Mouse (Mus musculus) neural tube, embryonic 11.5 days (tissue): Measurements from ENCODE around the gene Zdhhc1. TPM values are rescaled to one million over a fixed set of nuclear protein-coding genes. Genes with fewer than 3 reads are reported as not detected.

Experiments
- ATAC-seq: fragments of 200-750 bp; cut with Nextera tagmentation; 2 replicates; pipeline ENCODE4 v1.8.0; 2017; ENCODE audit warnings: moderate number of reproducible peaks, mild to moderate bottlenecking, moderate TSS enrichment, moderate library complexity; ENCODE audit not compliant: insufficient read depth, low FRiP score, low TSS enrichment
- DNase-seq: peaks from one replicate; pipeline ENCODE4 v3.0.0-alpha.2; 2015; ENCODE audit warnings: low spot score
- H3K27ac ChIP-seq: fragments of 300-500 bp; sonication (generic); 2 replicates; pipeline ENCODE4 v1.5.1; 2014; ENCODE audit warnings: low read depth, mild to moderate bottlenecking, low read length
- H3K27me3 ChIP-seq: fragments of 300-500 bp; sonication (generic); 2 replicates; pipeline ENCODE4 v1.6.1; 2014; ENCODE audit warnings: mild to moderate bottlenecking, low read length, mixed read lengths; ENCODE audit not compliant: control insufficient read depth, insufficient read depth
- H3K36me3 ChIP-seq: fragments of 300-500 bp; sonication (generic); 2 replicates; pipeline ENCODE4 v1.6.1; 2014; ENCODE audit warnings: mild to moderate bottlenecking, low read length, moderate library complexity, mixed read lengths; ENCODE audit not compliant: control insufficient read depth, insufficient read depth
- H3K4me1 ChIP-seq: fragments of 300-500 bp; sonication (generic); 2 replicates; pipeline ENCODE4 v1.6.1; 2014; ENCODE audit warnings: low read length, mixed read lengths; ENCODE audit not compliant: control insufficient read depth, insufficient read depth
- H3K4me2 ChIP-seq: fragments of 300-500 bp; sonication (generic); 2 replicates; pipeline ENCODE4 v1.6.1; 2014; ENCODE audit warnings: low read depth, mild to moderate bottlenecking, moderate library complexity
- H3K4me3 ChIP-seq: fragments of 300-500 bp; sonication (generic); 2 replicates; pipeline ENCODE4 v1.5.1; 2014; ENCODE audit warnings: low read depth, low read length
- H3K9ac ChIP-seq: fragments of 300-500 bp; sonication (generic); 2 replicates; pipeline ENCODE4 v1.6.1; 2014; ENCODE audit warnings: mild to moderate bottlenecking, low read length
- H3K9me3 ChIP-seq: fragments of 300-500 bp; sonication (generic); 2 replicates; pipeline ENCODE4 v1.6.1; 2016; ENCODE audit warnings: low read length; ENCODE audit not compliant: control insufficient read depth
- WGBS: fragments of 180-500 bp; shearing (Covaris S2); extraction: QIAGEN DNeasy Blood & Tissue Kit; methylation state at CpG from one replicate; pipeline ENCODE4 v1.1.7; 2014; 5-methylcytosine and 5-hydroxymethylcytosine counted together
- polyA plus RNA-seq: library from polyadenylated mRNA; unstranded; fragments of >200 nt; fragmentation: Nextera tagmentation; extraction: Ambion mirVana; gene quantifications from 2 replicates; pipeline ENCODE4 v1.2.1, GENCODE M21; 2014

Zdhhc1 gene
- polyA plus RNA-seq, 1 experiment from 2014 or later = 18.5 TPM

GRCm38 (mm10) chr8:105471314-105472015, 25.2 kb downstream of the Zdhhc1 start, which contains the start of gene Tppp3:
Gene Tppp3, minus strand, starts transcription at chr8:105471526.
- no peaks in the 10 kb centered on the region for H3K9me3 ChIP-seq
- peak within 1 kb of the TSS; percentile 39 for H3K9ac ChIP-seq
- H3K4me1 ChIP-seq = peaks cover 54% of the 10 kb centered on the region
- WGBS = 2% methylated on average over 25 of the region's 25 CpGs
- DNase-seq (peak; percentile 94), ATAC-seq (peak; percentile 89)
- 0 out of 2 replicates have a peak, but pooled peaks cover 2% of the 10 kb centered on the region for H3K27me3 ChIP-seq
- H3K4me2 ChIP-seq = peak within 1 kb of the TSS; percentile 64
- H3K4me3 ChIP-seq = peak within 1 kb of the TSS; percentile 42
- peak within 1 kb of the TSS; percentile 79 for H3K27ac ChIP-seq
- H3K36me3 ChIP-seq = peaks cover 4% of the 10 kb centered on the region; the same call in 1 of the 2 replicates

GRCm38 (mm10) chr8:105470681-105471313, 25.9 kb downstream of the Zdhhc1 start:
- peak overlapping the region; percentile 42 for H3K4me3 ChIP-seq
- 16% methylated on average over 10 of the region's 11 CpGs for WGBS
- H3K27ac ChIP-seq = peak overlapping the region; percentile 79
- DNase-seq = no peak
- H3K9ac ChIP-seq = peak overlapping the region; percentile 39
- H3K4me2 ChIP-seq = peak overlapping the region; percentile 64
- peak; percentile 89 for ATAC-seq
- peaks cover 54% of the 10 kb centered on the region for H3K4me1 ChIP-seq
- 0 out of 2 replicates have a peak, but pooled peaks cover 2% of the 10 kb centered on the region for H3K27me3 ChIP-seq
- no peaks in the 10 kb centered on the region for H3K9me3 ChIP-seq
- peaks cover 4% of the 10 kb centered on the region; the same call in 1 of the 2 replicates for H3K36me3 ChIP-seq

GRCm38 (mm10) chr8:105470262-105470661, 26.4 kb downstream of the Zdhhc1 start:
- no peak for DNase-seq
- 63% methylated on average over 5 of the region's 5 CpGs for WGBS
- Histone ChIP-seq H3K36me3 (peaks cover 4% of the 10 kb centered on the region; the same call in 1 of the 2 replicates), H3K4me2 (peak overlapping the region; percentile 64), H3K27ac (peak overlapping the region; percentile 79), H3K4me1 (peaks cover 50% of the 10 kb centered on the region), H3K4me3 (peak overlapping the region; percentile 42), H3K9ac (peak overlapping the region; percentile 39), H3K27me3 (0 out of 2 replicates have a peak, but pooled peaks cover 2% of the 10 kb centered on the region), H3K9me3 (no peaks in the 10 kb centered on the region)
- no peak for ATAC-seq

- peak overlapping the region; percentile 42 for H3K4me3 ChIP-seq
- H3K4me1 ChIP-seq = peaks cover 46% of the 10 kb centered on the region
- WGBS = 89% methylated on average over 5 of the region's 5 CpGs
- 0 out of 2 replicates have a peak, but pooled peaks cover 2% of the 10 kb centered on the region for H3K27me3 ChIP-seq
- H3K9me3 ChIP-seq = no peaks in the 10 kb centered on the region
- H3K27ac ChIP-seq = peak overlapping the region; percentile 79
- H3K4me2 ChIP-seq = peak overlapping the region; percentile 64
- ATAC-seq (no peak), DNase-seq (peak; percentile 19)
- peak overlapping the region; percentile 39; the same call in 1 of the 2 replicates for H3K9ac ChIP-seq
- peaks cover 4% of the 10 kb centered on the region; the same call in 1 of the 2 replicates for H3K36me3 ChIP-seq
Observed at GRCm38 (mm10) chr8:105469816-105470215, 26.9 kb downstream of the Zdhhc1 start.

GRCm38 (mm10) chr8:105469041-105469695, 27.5 kb downstream of the Zdhhc1 start:
- peak; percentile 71 for DNase-seq
- peaks cover 39% of the 10 kb centered on the region for H3K4me1 ChIP-seq

DNA sequence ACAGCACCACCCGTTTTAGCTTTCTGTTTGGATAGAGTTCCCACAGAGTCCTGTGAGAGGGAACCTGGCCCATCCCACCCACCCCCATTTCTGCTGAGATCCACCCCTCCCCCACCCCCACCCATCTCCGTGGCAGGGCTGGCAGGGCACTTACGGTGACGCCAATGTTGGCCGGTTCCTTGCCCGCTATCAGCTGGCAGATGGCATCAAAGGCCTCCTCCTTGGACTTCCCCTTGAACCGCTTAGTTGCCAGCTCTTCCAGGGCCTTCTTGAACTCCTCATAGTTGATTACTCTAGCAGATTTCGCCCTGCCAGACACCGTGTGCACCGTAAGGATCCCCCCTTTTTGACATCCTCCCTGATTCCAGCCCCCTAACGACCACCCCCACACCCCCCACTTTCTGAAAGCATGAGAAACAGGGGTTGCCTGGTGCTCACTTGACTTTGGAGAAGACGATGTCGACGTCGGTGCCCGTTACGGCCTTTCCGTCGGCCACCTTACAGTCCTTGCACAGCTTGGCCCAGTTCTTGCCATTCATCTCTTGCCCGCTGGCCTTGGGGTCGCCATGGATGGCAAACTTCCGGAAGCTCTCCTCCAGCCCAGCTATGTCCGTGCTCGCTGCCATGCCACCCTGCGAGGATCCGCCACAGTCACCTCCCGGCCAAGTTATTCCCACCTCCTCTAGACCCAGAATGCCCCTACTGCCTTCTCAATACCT, 28.5 kb downstream of the Zdhhc1 start:
- Histone ChIP-seq H3K4me3 (no peak overlapping the region), H3K27ac (peak overlapping the region; percentile 20; the same call in 1 of the 2 replicates), H3K27me3 (no peaks in the 10 kb centered on the region), H3K9ac (no peak overlapping the region), H3K4me1 (peaks cover 33% of the 10 kb centered on the region), H3K36me3 (peaks cover 4% of the 10 kb centered on the region; the same call in 1 of the 2 replicates), H3K9me3 (no peaks in the 10 kb centered on the region), H3K4me2 (no peak overlapping the region)
- DNase-seq (no peak), ATAC-seq (no peak)
- WGBS = 90% methylated on average over 27 of the region's 27 CpGs

More at GRCm38 (mm10) chr8:105469041-105469695, 27.5 kb downstream of the Zdhhc1 start:
- H3K36me3 ChIP-seq = peaks cover 4% of the 10 kb centered on the region; the same call in 1 of the 2 replicates
- H3K4me2 ChIP-seq = peak overlapping the region; percentile 64
- no peaks in the 10 kb centered on the region for H3K9me3 ChIP-seq
- H3K27me3 ChIP-seq = 0 out of 2 replicates have a peak, but pooled peaks cover 2% of the 10 kb centered on the region
- peak overlapping the region; percentile 42 for H3K4me3 ChIP-seq
- H3K27ac ChIP-seq = peak overlapping the region; percentile 79
- peak overlapping the region; percentile 39 for H3K9ac ChIP-seq
- 34% methylated on average over 6 of the region's 6 CpGs for WGBS
- ATAC-seq = peak; percentile 42

DNA sequence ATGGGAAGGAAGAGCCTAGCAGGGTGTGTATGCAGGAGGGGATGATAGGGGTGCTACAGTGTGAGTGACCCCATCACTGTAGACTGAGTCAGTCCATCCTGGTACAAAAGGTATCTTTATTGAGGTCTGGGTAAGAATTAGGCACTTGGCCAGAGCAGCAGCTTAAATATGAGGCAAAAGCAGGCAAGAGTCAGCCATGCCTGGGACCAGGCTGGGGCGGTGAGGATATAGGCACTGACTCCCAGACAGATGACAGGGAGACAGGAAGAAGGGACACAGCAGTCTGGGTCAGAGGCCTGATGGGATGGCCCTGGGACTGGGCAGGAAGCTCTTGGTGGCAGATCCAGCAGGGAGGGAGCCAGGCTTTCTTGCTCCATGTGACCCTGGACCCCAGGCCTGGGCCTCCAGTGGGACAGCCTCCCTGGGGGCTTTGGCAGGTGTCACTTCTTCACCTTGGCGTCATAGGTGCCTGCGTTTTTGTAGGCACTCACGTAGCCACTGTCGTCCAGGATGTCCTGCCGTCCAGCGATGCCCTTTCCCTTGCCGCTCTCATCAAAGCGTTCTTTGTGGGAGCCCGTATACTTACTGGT, 29.2 kb downstream of the Zdhhc1 start:
- H3K9ac ChIP-seq = no peak overlapping the region
- no peaks in the 10 kb centered on the region for H3K27me3 ChIP-seq
- ATAC-seq = no peak
- no peak for DNase-seq
- WGBS = 99% methylated on average over 10 of the region's 10 CpGs
- peaks cover 4% of the 10 kb centered on the region; the same call in 1 of the 2 replicates for H3K36me3 ChIP-seq
- no peak overlapping the region for H3K4me2 ChIP-seq
- H3K4me1 ChIP-seq = peaks cover 31% of the 10 kb centered on the region
- H3K27ac ChIP-seq = 0 out of 2 replicates have a peak overlapping the region, but pooled peaks have one; percentile 20
- H3K9me3 ChIP-seq = no peaks in the 10 kb centered on the region
- H3K4me3 ChIP-seq = no peak overlapping the region
